Mouse (Mus musculus) myocyte (in vitro differentiated cells): ENCODE measurements at regions not wholly inside any gene's neighbourhood (a gene's known extent, or its start where the extent isn't known, plus 50 kb on each side); places are given as distances from the start of the nearest gene placed in this dataset.

Experiments used
- H3K27me3 ChIP-seq: one replicate; pipeline ENCODE4 v1.6.1; 2011; ENCODE audit not compliant: control insufficient read depth, insufficient read depth, insufficient read length
- H3K36me3 ChIP-seq: one replicate; pipeline ENCODE4 v1.6.1; 2011; ENCODE audit not compliant: control insufficient read depth, insufficient read depth
- H3K4me2 ChIP-seq: one replicate; pipeline ENCODE4 v1.6.1; 2011; ENCODE audit warnings: low read depth, control low read depth
- H3K4me3 ChIP-seq: one replicate; pipeline ENCODE4 v1.5.1; 2011; ENCODE audit warnings: mild to moderate bottlenecking, control low read depth, moderate library complexity
- H3K79me2 ChIP-seq: one replicate; pipeline ENCODE4 v1.6.1; 2011; ENCODE audit not compliant: control insufficient read depth, insufficient read depth
- H3ac ChIP-seq: one replicate; pipeline ENCODE4 v1.6.1; 2011; ENCODE audit not compliant: control insufficient read depth, insufficient read length
- CEBPB ChIP-seq: IDR thresholded peaks from 2 replicates; pipeline ENCODE4 v1.6.1; 2011; ENCODE audit warnings: mild to moderate bottlenecking, moderate library complexity; ENCODE audit not compliant: poor library complexity, insufficient read depth, severe bottlenecking
- E2F4 ChIP-seq: IDR thresholded peaks from one replicate; pipeline ENCODE4 v1.6.1; 2011; ENCODE audit warnings: mild to moderate bottlenecking, control low read depth, moderate library complexity; ENCODE audit not compliant: insufficient read depth
- MAX ChIP-seq: IDR thresholded peaks from one replicate; pipeline ENCODE4 v1.6.1; 2011; ENCODE audit warnings: low read depth, mild to moderate bottlenecking, control low read depth
- MYOD1 ChIP-seq, 3 experiments: IDR thresholded peaks; one replicate each; pipeline ENCODE4 v1.6.1; 2011; ENCODE audit warnings: control low read depth in 2 of 3, low read depth in 2 of 3, mild to moderate bottlenecking in 2 of 3, moderate library complexity in 1 of 3; ENCODE audit not compliant: insufficient read length in 2 of 3, control insufficient read depth in 1 of 3
- MYOG ChIP-seq, 3 experiments: IDR thresholded peaks; one replicate each; pipeline ENCODE4 v1.6.1; 2011; ENCODE audit warnings: control low read depth in 2 of 3, low read depth in 2 of 3, mild to moderate bottlenecking in 2 of 3; ENCODE audit not compliant: insufficient read length in 2 of 3, control insufficient read depth in 1 of 3, insufficient read depth in 1 of 3
- POLR2A ChIP-seq: IDR thresholded peaks from one replicate; pipeline ENCODE4 v1.6.1; 2011; ENCODE audit warnings: low read depth, mild to moderate bottlenecking, control low read depth, moderate library complexity; ENCODE audit not compliant: insufficient read length
- POLR2AphosphoS2 ChIP-seq: IDR thresholded peaks from one replicate; pipeline ENCODE4 v1.6.1; 2011; ENCODE audit warnings: low read depth, control low read depth; ENCODE audit not compliant: insufficient read length
- REST ChIP-seq: IDR thresholded peaks from one replicate; pipeline ENCODE4 v1.6.1; 2011; ENCODE audit warnings: mild to moderate bottlenecking, control low read depth, moderate library complexity; ENCODE audit not compliant: insufficient read depth, insufficient read length
- SRF ChIP-seq: IDR thresholded peaks from one replicate; pipeline ENCODE4 v1.6.1; 2011; ENCODE audit warnings: low read depth; ENCODE audit not compliant: control insufficient read depth, insufficient read length
- TCF12 ChIP-seq: IDR thresholded peaks from one replicate; pipeline ENCODE4 v1.6.1; 2011; ENCODE audit warnings: mild to moderate bottlenecking, control low read depth; ENCODE audit not compliant: poor library complexity, insufficient read depth, severe bottlenecking
- TCF3 ChIP-seq: IDR thresholded peaks from one replicate; pipeline ENCODE4 v1.6.1; 2011; ENCODE audit warnings: low read depth, control low read depth; ENCODE audit not compliant: insufficient read length
- USF1 ChIP-seq: IDR thresholded peaks from one replicate; pipeline ENCODE4 v1.6.1; 2011; ENCODE audit warnings: low read depth, mild to moderate bottlenecking, control low read depth, moderate library complexity

- TF ChIP-seq TCF12 (no peak), MYOG (IDR thresholded peaks at IDR 0.05; ENCODE audit: control insufficient read depth in 1 of 3, insufficient read depth in 1 of 3, insufficient read length in 2 of 3, low read depth in 2 of 3) (no peak), REST (no peak), MAX (no peak), TCF3 (no peak), E2F4 (no peak), USF1 (no peak), POLR2A (no peak), CEBPB (no peak), POLR2AphosphoS2 (no peak), MYOD1 (IDR thresholded peaks at IDR 0.05; ENCODE audit: control insufficient read depth in 1 of 3, insufficient read length in 2 of 3, low read depth in 2 of 3) (no peak)
- Histone ChIP-seq H3K4me2 (no peak overlapping the region), H3K79me2 (no peaks in the 10 kb centered on the region)
These were observed 284.3 kb upstream of the Nr2f1 start for GRCm38 (mm10) chr13:78483760-78484357.

GRCm38 (mm10) chr13:78482929-78483759 lies 283.6 kb upstream of the Nr2f1 start:
- Histone ChIP-seq H3K4me2 (peak overlapping the region; percentile 42), H3K4me3 (no peak overlapping the region), H3K27me3 (no peaks in the 10 kb centered on the region), H3K79me2 (no peaks in the 10 kb centered on the region), H3ac (no peak overlapping the region), H3K36me3 (no peaks in the 10 kb centered on the region)
- TF ChIP-seq MYOD1 (IDR thresholded peaks at IDR 0.05; ENCODE audit: control insufficient read depth in 1 of 3, insufficient read length in 2 of 3, low read depth in 2 of 3) (no peak), USF1 (no peak), REST (no peak), TCF12 (no peak), CEBPB (no peak), POLR2A (no peak), TCF3 (no peak), MYOG (IDR thresholded peaks at IDR 0.05; ENCODE audit: control insufficient read depth in 1 of 3, insufficient read depth in 1 of 3, insufficient read length in 2 of 3, low read depth in 2 of 3) (no peak), MAX (no peak), POLR2AphosphoS2 (no peak), SRF (no peak)

More at GRCm38 (mm10) chr13:78483760-78484357, 284.3 kb upstream of the Nr2f1 start:
- H3K36me3 ChIP-seq = no peaks in the 10 kb centered on the region
- H3ac ChIP-seq = no peak overlapping the region
- H3K4me3 ChIP-seq = no peak overlapping the region
- H3K27me3 ChIP-seq = no peaks in the 10 kb centered on the region

GRCm38 (mm10) chr13:78451333-78452070 lies 251.9 kb upstream of the Nr2f1 start:
- Histone ChIP-seq H3K79me2 (no peaks in the 10 kb centered on the region), H3K4me3 (no peak overlapping the region), H3ac (no peak overlapping the region), H3K4me2 (no peak overlapping the region), H3K27me3 (no peaks in the 10 kb centered on the region), H3K36me3 (no peaks in the 10 kb centered on the region)
- no peak for TF ChIP-seq POLR2AphosphoS2
- no peak for TF ChIP-seq POLR2A
- no peak for TF ChIP-seq E2F4
- no peak for TF ChIP-seq USF1
- no peak for TF ChIP-seq CEBPB
- TF ChIP-seq MAX = no peak
- no peak for TF ChIP-seq TCF3
- TF ChIP-seq REST = no peak

GRCm38 (mm10) chr13:78446726-78447031 lies 247.1 kb upstream of the Nr2f1 start:
- Histone ChIP-seq H3K79me2 (no peaks in the 10 kb centered on the region), H3K27me3 (no peaks in the 10 kb centered on the region), H3K36me3 (no peaks in the 10 kb centered on the region), H3K4me2 (no peak overlapping the region), H3K4me3 (no peak overlapping the region), H3ac (no peak overlapping the region)
- TF ChIP-seq REST (no peak), E2F4 (no peak), MYOG (IDR thresholded peaks at IDR 0.05; ENCODE audit: control insufficient read depth in 1 of 3, insufficient read depth in 1 of 3, insufficient read length in 2 of 3, low read depth in 2 of 3) (no peak)
